Mouse (Mus musculus) kidney, postnatal 0 days (tissue): Measurements from ENCODE around the gene Them5. TPM values are rescaled to one million over a fixed set of nuclear protein-coding genes. Genes with fewer than 3 reads are reported as not detected.
A peak's percentile ranks its signal among the peaks of the same experiment; 100 is the strongest.

Source experiments
- ATAC-seq: fragments of 200-750 bp; cut with Nextera tagmentation; replicated peaks from 2 replicates; pipeline ENCODE4 v1.8.0; 2017; ENCODE audit warnings: low read depth, moderate number of reproducible peaks, moderate TSS enrichment, moderate library complexity; ENCODE audit not compliant: low FRiP score
- DNase-seq: peaks from one replicate; pipeline ENCODE4 v3.0.0-alpha.2; 2016; ENCODE audit warnings: low spot score
- H3K27ac ChIP-seq: fragments of 300-500 bp; sonication (generic); 2 replicates; pipeline ENCODE4 v1.5.1; 2014; ENCODE audit warnings: mild to moderate bottlenecking
- H3K27me3 ChIP-seq: fragments of 300-500 bp; sonication (generic); 2 replicates; pipeline ENCODE4 v1.6.1; 2014; ENCODE audit warnings: low read length, mixed read lengths; ENCODE audit not compliant: insufficient read depth
- H3K36me3 ChIP-seq: fragments of 300-500 bp; sonication (generic); 2 replicates; pipeline ENCODE4 v1.6.1; 2014; ENCODE audit warnings: low read length, mixed read lengths; ENCODE audit not compliant: insufficient read depth
- H3K4me1 ChIP-seq: fragments of 300-500 bp; sonication (generic); replicated peaks from 2 replicates; pipeline ENCODE4 v1.6.1; 2014; ENCODE audit warnings: antibody characterized with exemption, low read length, mixed read lengths; ENCODE audit not compliant: insufficient read depth
- H3K4me2 ChIP-seq: fragments of 300-500 bp; sonication (generic); 2 replicates; pipeline ENCODE4 v1.6.1; 2014; ENCODE audit warnings: mild to moderate bottlenecking, low read length, moderate library complexity, mixed read lengths
- H3K4me3 ChIP-seq: fragments of 300-500 bp; sonication (generic); replicated peaks from 2 replicates; pipeline ENCODE4 v1.5.1; 2014; ENCODE audit warnings: low read depth, low read length
- H3K9ac ChIP-seq: fragments of 300-500 bp; sonication (generic); 2 replicates; pipeline ENCODE4 v1.6.1; 2014; ENCODE audit warnings: low read depth, low read length
- H3K9me3 ChIP-seq: fragments of 300-500 bp; sonication (generic); replicated peaks from 2 replicates; pipeline ENCODE4 v1.6.1; 2016; ENCODE audit warnings: low read length, inconsistent platforms, mixed read lengths
- CTCF ChIP-seq: IDR thresholded peaks from 2 replicates; pipeline ENCODE4 v1.5.1; 2016; ENCODE audit warnings: antibody characterized with exemption, low read depth, mild to moderate bottlenecking, moderate library complexity
- WGBS: fragments of 180-500 bp; shearing (Covaris S2); extraction: QIAGEN DNeasy Blood & Tissue Kit; methylation state at CpG from one replicate; pipeline ENCODE4 v1.1.7; 2014; 5-methylcytosine and 5-hydroxymethylcytosine counted together
- polyA plus RNA-seq: library from polyadenylated mRNA; unstranded; fragments of >200 nt; fragmentation: Nextera tagmentation; extraction: Ambion mirVana; gene quantifications from 2 replicates; pipeline ENCODE4 v1.2.1, GENCODE M21; 2015

The Them5 gene
- polyA plus RNA-seq, 1 experiment from 2014 or later = 0.09 TPM

- no peaks in the 10 kb centered on the region for H3K36me3 ChIP-seq
- DNase-seq = no peak
- ATAC-seq = no peak
- H3K4me3 ChIP-seq = no peak overlapping the region
- no peaks in the 10 kb centered on the region for H3K27me3 ChIP-seq
- peak overlapping the region; percentile 53; the same call in 1 of the 2 replicates for H3K4me2 ChIP-seq
- H3K9ac ChIP-seq = no peak overlapping the region
- no peak overlapping the region for H3K27ac ChIP-seq
- 0 out of 2 replicates have a peak, but pooled peaks cover 4% of the 10 kb centered on the region for H3K4me1 ChIP-seq
- no peak for TF ChIP-seq CTCF
- WGBS = 70% methylated on average over 4 of the region's 4 CpGs
- H3K9me3 ChIP-seq = no peaks in the 10 kb centered on the region
Measured at GRCm38 (mm10) chr3:94311376-94311775, 30.5 kb upstream of the Them5 start.

DNA sequence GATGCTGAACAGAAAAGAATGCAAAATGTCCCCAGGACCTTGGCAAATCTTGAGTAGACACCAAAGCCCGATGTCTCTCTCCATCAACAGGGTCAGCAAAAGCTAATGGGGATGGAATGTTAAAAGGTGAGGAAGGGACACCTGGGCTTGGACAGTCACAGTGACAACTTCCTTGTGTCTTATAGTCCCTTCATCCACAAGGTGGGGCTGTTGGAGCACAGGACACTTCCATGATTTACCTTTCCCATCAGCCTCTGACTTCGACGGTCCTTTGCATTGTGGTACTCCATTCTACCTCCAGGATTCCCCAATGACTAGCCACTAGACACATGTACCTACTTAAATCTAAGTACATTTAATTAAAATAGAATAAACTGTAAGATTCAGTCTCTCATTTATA, 13.2 kb upstream of the Them5 start:
- Histone ChIP-seq H3K36me3 (0 out of 2 replicates have a peak, but pooled peaks cover 6% of the 10 kb centered on the region), H3K4me2 (no peak overlapping the region), H3K9me3 (no peaks in the 10 kb centered on the region), H3K27me3 (no peaks in the 10 kb centered on the region), H3K9ac (no peak overlapping the region), H3K4me3 (no peak overlapping the region), H3K4me1 (no peaks in the 10 kb centered on the region), H3K27ac (no peak overlapping the region)
- no peak for ATAC-seq
- DNase-seq = no peak
- WGBS = 64% methylated on average over 3 of the region's 3 CpGs
- peak; percentile 47; the same call in 1 of the 2 replicates for TF ChIP-seq CTCF

DNA sequence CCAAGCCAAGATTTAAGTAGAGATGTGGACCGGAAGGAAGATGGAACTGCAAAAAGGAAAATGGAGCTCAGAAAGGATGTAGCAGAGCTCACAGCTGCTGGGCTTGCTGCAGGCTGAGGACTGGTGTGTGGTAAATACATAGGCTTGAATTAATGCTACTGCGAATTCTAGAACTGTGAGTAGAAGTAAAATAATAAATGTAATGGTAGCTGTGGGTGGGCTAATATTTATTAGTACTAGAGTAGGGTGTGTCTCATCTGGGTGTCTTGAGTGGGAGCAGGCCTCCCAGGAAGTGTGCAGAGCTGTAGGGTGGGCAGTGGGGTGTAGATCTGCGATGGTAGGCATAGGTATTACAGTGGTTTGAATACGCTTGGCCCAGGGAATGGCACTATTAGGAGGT, 7.5 kb upstream of the Them5 start:
- no peak overlapping the region for H3K4me2 ChIP-seq
- no peak overlapping the region for H3K9ac ChIP-seq
- H3K4me3 ChIP-seq = no peak overlapping the region
- H3K9me3 ChIP-seq = no peaks in the 10 kb centered on the region
- no peak for TF ChIP-seq CTCF
- 0 out of 2 replicates have a peak, but pooled peaks cover 6% of the 10 kb centered on the region for H3K36me3 ChIP-seq
- H3K4me1 ChIP-seq = no peaks in the 10 kb centered on the region
- DNase-seq (no peak), ATAC-seq (no peak)
- 92% methylated on average over 4 of the region's 4 CpGs for WGBS
- H3K27ac ChIP-seq = no peak overlapping the region
- H3K27me3 ChIP-seq = no peaks in the 10 kb centered on the region

DNA sequence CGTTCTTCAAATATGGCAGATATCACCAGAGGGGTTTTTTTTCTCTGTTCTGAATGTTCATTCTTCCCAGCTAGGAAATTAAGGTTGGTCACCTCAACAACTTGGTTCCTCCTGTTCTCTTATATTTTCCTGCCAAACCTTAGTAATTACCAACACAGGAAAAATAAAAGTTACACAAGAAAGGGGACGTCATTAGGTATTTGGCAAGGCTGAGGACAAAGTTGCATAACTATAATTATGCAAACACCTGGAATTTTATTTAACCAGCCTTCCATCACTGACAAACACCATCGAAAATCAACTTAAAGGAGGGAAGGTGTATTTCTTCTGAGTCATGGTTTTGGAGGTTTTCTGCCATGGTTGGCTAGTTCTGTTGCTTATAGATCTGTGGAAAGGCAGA, 3.4 kb upstream of the Them5 start:
- TF ChIP-seq CTCF = no peak
- Histone ChIP-seq H3K9ac (no peak overlapping the region), H3K27ac (no peak overlapping the region), H3K27me3 (no peaks in the 10 kb centered on the region), H3K9me3 (no peaks in the 10 kb centered on the region), H3K4me1 (no peaks in the 10 kb centered on the region), H3K4me2 (no peak overlapping the region), H3K4me3 (no peak overlapping the region), H3K36me3 (no peaks in the 10 kb centered on the region)
- ATAC-seq (no peak), DNase-seq (no peak)
- 83% methylated on average over 3 of the region's 3 CpGs for WGBS

- Histone ChIP-seq H3K4me3 (no peak overlapping the region), H3K27ac (no peak overlapping the region), H3K36me3 (no peaks in the 10 kb centered on the region), H3K9me3 (no peaks in the 10 kb centered on the region), H3K9ac (no peak overlapping the region), H3K27me3 (no peaks in the 10 kb centered on the region), H3K4me2 (no peak overlapping the region), H3K4me1 (no peaks in the 10 kb centered on the region)
- 66% methylated on average over 1 of the region's 1 CpGs for WGBS
- DNase-seq (no peak), ATAC-seq (no peak)
- no peak for TF ChIP-seq CTCF
Measured at GRCm38 (mm10) chr3:94342552-94342951, 653 bp downstream of the Them5 start.

DNA sequence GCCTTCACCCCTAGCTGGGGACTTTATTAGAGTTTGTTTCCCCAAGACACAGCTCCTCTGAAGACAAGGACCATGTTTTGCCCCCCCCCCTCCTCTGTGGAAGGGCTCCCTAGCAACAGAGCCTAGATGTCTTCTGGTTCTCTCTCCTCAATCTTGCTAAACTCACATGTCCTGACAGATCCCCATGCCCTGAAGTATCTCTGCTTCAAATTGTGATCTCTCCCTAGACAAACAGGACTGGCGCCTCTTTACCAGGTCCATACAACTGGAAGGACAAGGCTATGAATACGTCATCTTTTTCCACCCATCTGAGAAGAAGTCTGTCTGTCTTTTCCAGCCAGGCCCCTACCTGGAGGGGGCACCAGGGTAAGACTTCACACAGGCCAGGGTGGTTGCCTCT, 2.3 kb downstream of the Them5 start:
- 91% methylated on average over 2 of the region's 2 CpGs for WGBS
- no peak for ATAC-seq
- DNase-seq = no peak

GRCm38 (mm10) chr3:94344897-94345296, 3.0 kb downstream of the Them5 start:
- Histone ChIP-seq H3K36me3 (no peaks in the 10 kb centered on the region), H3K9ac (no peak overlapping the region), H3K27me3 (no peaks in the 10 kb centered on the region), H3K27ac (no peak overlapping the region), H3K9me3 (no peaks in the 10 kb centered on the region), H3K4me1 (no peaks in the 10 kb centered on the region), H3K4me3 (no peak overlapping the region), H3K4me2 (no peak overlapping the region)
- 66% methylated on average over 3 of the region's 3 CpGs for WGBS
- DNase-seq (no peak), ATAC-seq (no peak)
- no peak for TF ChIP-seq CTCF

More for the DNA sequence above, 2.3 kb downstream of the Them5 start:
- H3K27me3 ChIP-seq = no peaks in the 10 kb centered on the region
- H3K27ac ChIP-seq = no peak overlapping the region
- no peaks in the 10 kb centered on the region for H3K4me1 ChIP-seq
- H3K9me3 ChIP-seq = no peaks in the 10 kb centered on the region
- H3K36me3 ChIP-seq = no peaks in the 10 kb centered on the region
- H3K9ac ChIP-seq = no peak overlapping the region
- no peak overlapping the region for H3K4me3 ChIP-seq
- H3K4me2 ChIP-seq = no peak overlapping the region
- TF ChIP-seq CTCF = no peak
